Mouse (Mus musculus) macrophage (primary cell): ENCODE results near the gene 1700013G24Rik. TPM values are rescaled to one million over a fixed set of nuclear protein-coding genes. Genes with fewer than 3 reads are reported as not detected.

Experiments used
- H3K27ac ChIP-seq: fragments of 350-480 bp; formaldehyde crosslinking; 2 replicates; pipeline ENCODE4 v1.9.0; 2021
- H3K36me3 ChIP-seq: fragments of 350-480 bp; formaldehyde crosslinking; 2 replicates; pipeline ENCODE4 v1.9.0; 2021; ENCODE audit errors: inconsistent target
- H3K4me3 ChIP-seq: fragments of 350-480 bp; formaldehyde crosslinking; 2 replicates; pipeline ENCODE4 v1.9.0; 2021; ENCODE audit errors: inconsistent target
- H3K79me2 ChIP-seq: fragments of 350-480 bp; formaldehyde crosslinking; 2 replicates; pipeline ENCODE4 v1.9.0; 2021; ENCODE audit errors: inconsistent target
- WGBS: methylation state at CpG from one replicate; pipeline ENCODE4 v1.1.7; 2026; ENCODE audit warnings: inconsistent platforms; ENCODE audit not compliant: missing documents; 5-methylcytosine and 5-hydroxymethylcytosine counted together
- polyA plus RNA-seq: library from polyadenylated mRNA; stranded (reverse); fragments of 250-400 nt; gene quantifications from 3 replicates; pipeline ENCODE4 v1.2.4, GENCODE M21; 2018; ENCODE audit warnings: inconsistent platforms

Gene 1700013G24Rik
- polyA plus RNA-seq, 1 experiment from 2014 or later, result not detected

- H3K79me2 ChIP-seq, result no peaks in the 10 kb centered on the region
- no peak overlapping the region for H3K27ac ChIP-seq
- H3K4me3 ChIP-seq, result no peak overlapping the region
- no peaks in the 10 kb centered on the region for H3K36me3 ChIP-seq
- 44% methylated on average over 12 of the region's 12 CpGs for WGBS
Observed at GRCm38 (mm10) chr4:137488571-137489303, 35.7 kb downstream of the 1700013G24Rik start.

- Histone ChIP-seq H3K27ac (no peak overlapping the region), H3K79me2 (no peaks in the 10 kb centered on the region), H3K36me3 (no peaks in the 10 kb centered on the region), H3K4me3 (no peak overlapping the region)
- 45% methylated on average over 8 of the region's 8 CpGs for WGBS
Observed at GRCm38 (mm10) chr4:137489996-137490395, 36.9 kb downstream of the 1700013G24Rik start.

GRCm38 (mm10) chr4:137492563-137492962 is 39.5 kb downstream of the 1700013G24Rik start:
- H3K4me3 ChIP-seq, result no peak overlapping the region
- H3K36me3 ChIP-seq, result no peaks in the 10 kb centered on the region
- 90% methylated on average over 11 of the region's 11 CpGs for WGBS
- no peak overlapping the region for H3K27ac ChIP-seq
- no peaks in the 10 kb centered on the region for H3K79me2 ChIP-seq

GRCm38 (mm10) chr4:137493187-137493586 is 40.1 kb downstream of the 1700013G24Rik start:
- Histone ChIP-seq H3K36me3 (no peaks in the 10 kb centered on the region), H3K79me2 (no peaks in the 10 kb centered on the region), H3K4me3 (no peak overlapping the region), H3K27ac (no peak overlapping the region)
- WGBS, result 98% methylated on average over 4 of the region's 4 CpGs

- no peaks in the 10 kb centered on the region for H3K79me2 ChIP-seq
Observed at GRCm38 (mm10) chr4:137494751-137495500, 41.8 kb downstream of the 1700013G24Rik start.

DNA sequence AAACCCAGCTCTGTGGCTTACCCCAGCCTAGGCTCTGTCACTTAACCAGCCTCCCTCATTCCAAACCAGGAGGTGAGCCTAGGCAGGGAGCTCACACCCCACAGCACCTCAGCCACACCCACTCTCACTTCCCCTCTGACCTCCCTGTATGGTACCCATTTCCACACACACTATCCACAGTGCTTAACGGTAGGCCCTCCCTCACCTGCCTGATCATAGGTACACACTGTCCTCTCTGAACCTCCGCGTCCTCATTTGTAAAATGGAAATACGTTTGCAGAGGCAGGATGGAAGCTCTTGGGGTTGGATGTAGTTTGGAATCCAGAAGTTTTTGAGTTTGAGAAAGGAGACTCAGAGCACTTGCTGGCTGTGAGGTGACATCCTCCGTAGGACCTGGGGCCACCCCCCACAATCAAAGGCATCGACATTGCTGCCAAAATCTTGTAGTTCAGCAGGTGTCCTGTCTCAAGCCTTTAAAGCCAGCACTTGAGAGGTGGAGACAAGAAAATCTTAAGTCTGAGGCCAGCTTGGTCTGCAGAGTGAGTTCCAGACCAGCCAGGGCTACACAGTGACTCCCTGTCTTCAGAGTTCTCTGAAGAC is 42.5 kb downstream of the 1700013G24Rik start:
- no peaks in the 10 kb centered on the region for H3K79me2 ChIP-seq
- no peaks in the 10 kb centered on the region for H3K36me3 ChIP-seq
- H3K4me3 ChIP-seq, result no peak overlapping the region
- H3K27ac ChIP-seq, result no peak overlapping the region
- WGBS, result 81% methylated on average over 6 of the region's 6 CpGs

More at GRCm38 (mm10) chr4:137494751-137495500, 41.8 kb downstream of the 1700013G24Rik start:
- no peak overlapping the region for H3K27ac ChIP-seq
- WGBS, result 62% methylated on average over 18 of the region's 19 CpGs
- no peaks in the 10 kb centered on the region for H3K36me3 ChIP-seq
- H3K4me3 ChIP-seq, result no peak overlapping the region

- no peak overlapping the region for H3K4me3 ChIP-seq
- no peaks in the 10 kb centered on the region for H3K36me3 ChIP-seq
- H3K27ac ChIP-seq, result no peak overlapping the region
- no peaks in the 10 kb centered on the region for H3K79me2 ChIP-seq
- WGBS, result 97% methylated on average over 5 of the region's 5 CpGs
Observed at GRCm38 (mm10) chr4:137497367-137497766, 44.3 kb downstream of the 1700013G24Rik start.

- 54% methylated on average over 8 of the region's 9 CpGs for WGBS
Observed at GRCm38 (mm10) chr4:137497892-137498722, 45.0 kb downstream of the 1700013G24Rik start.

GRCm38 (mm10) chr4:137498882-137499583 is 45.9 kb downstream of the 1700013G24Rik start:
- 89% methylated on average over 9 of the region's 9 CpGs for WGBS
- Histone ChIP-seq H3K27ac (no peak overlapping the region), H3K4me3 (no peak overlapping the region), H3K79me2 (no peaks in the 10 kb centered on the region), H3K36me3 (no peaks in the 10 kb centered on the region)

More at GRCm38 (mm10) chr4:137497892-137498722, 45.0 kb downstream of the 1700013G24Rik start:
- Histone ChIP-seq H3K79me2 (no peaks in the 10 kb centered on the region), H3K27ac (no peak overlapping the region), H3K36me3 (no peaks in the 10 kb centered on the region), H3K4me3 (no peak overlapping the region)

GRCm38 (mm10) chr4:137500149-137500548 is 47.1 kb downstream of the 1700013G24Rik start:
- Histone ChIP-seq H3K4me3 (no peak overlapping the region), H3K36me3 (no peaks in the 10 kb centered on the region), H3K27ac (no peak overlapping the region), H3K79me2 (no peaks in the 10 kb centered on the region)
- WGBS, result 94% methylated on average over 12 of the region's 12 CpGs

GRCm38 (mm10) chr4:137500953-137501352 is 47.9 kb downstream of the 1700013G24Rik start:
- 96% methylated on average over 5 of the region's 5 CpGs for WGBS
- Histone ChIP-seq H3K4me3 (no peak overlapping the region), H3K36me3 (no peaks in the 10 kb centered on the region), H3K27ac (no peak overlapping the region), H3K79me2 (no peaks in the 10 kb centered on the region)

- H3K36me3 ChIP-seq, result no peaks in the 10 kb centered on the region
- no peak overlapping the region for H3K27ac ChIP-seq
- no peaks in the 10 kb centered on the region for H3K79me2 ChIP-seq
- no peak overlapping the region for H3K4me3 ChIP-seq
- 96% methylated on average over 10 of the region's 10 CpGs for WGBS
Observed at GRCm38 (mm10) chr4:137502183-137502582, 49.1 kb downstream of the 1700013G24Rik start.

- Histone ChIP-seq H3K79me2 (no peaks in the 10 kb centered on the region), H3K4me3 (no peak overlapping the region), H3K36me3 (no peaks in the 10 kb centered on the region), H3K27ac (no peak overlapping the region)
- 92% methylated on average over 7 of the region's 7 CpGs for WGBS
Observed at GRCm38 (mm10) chr4:137502801-137503200, 49.7 kb downstream of the 1700013G24Rik start.
